Mouse (Mus musculus) lung, adult 2 months (tissue): ENCODE measurements around the gene Epb41l3.

Experiments
- CTCF ChIP-seq: fragments of 200-500 bp; IDR thresholded peaks from 2 replicates; pipeline ENCODE4 v1.5.1; 2011; ENCODE audit warnings: mild to moderate bottlenecking, low read length, control low read depth; ENCODE audit not compliant: insufficient read depth
- POLR2A ChIP-seq: fragments of 200-500 bp; IDR thresholded peaks from 2 replicates; pipeline ENCODE4 v1.6.1; 2011; ENCODE audit warnings: low read depth, mild to moderate bottlenecking, control low read depth, low read length, borderline replicate concordance; ENCODE audit errors: extremely low read depth

GRCm38 (mm10) chr17:69127981-69128380 is 52.5 kb downstream of the Epb41l3 start:
- TF ChIP-seq CTCF (no peak), POLR2A (no peak)
